Mouse (Mus musculus) lung, embryonic 14.5 days (tissue): ENCODE measurements at regions not wholly inside any gene's neighbourhood (a gene's known extent, or its start where the extent isn't known, plus 50 kb on each side); places are given as distances from the start of the nearest gene placed in this dataset.

ENCODE experiments used
- ATAC-seq: fragments of 200-750 bp; cut with Nextera tagmentation; 2 replicates; pipeline ENCODE4 v1.8.0; 2017; ENCODE audit warnings: mild to moderate bottlenecking, moderate TSS enrichment, moderate library complexity; ENCODE audit not compliant: insufficient read depth
- DNase-seq: peaks from one replicate; pipeline ENCODE4 v3.0.0-alpha.2; 2015
- H3K27ac ChIP-seq: fragments of 300-500 bp; sonication (generic); 2 replicates; pipeline ENCODE4 v1.5.1; 2014; ENCODE audit warnings: low read depth, mild to moderate bottlenecking, moderate library complexity
- H3K27me3 ChIP-seq: fragments of 300-500 bp; sonication (generic); 2 replicates; pipeline ENCODE4 v1.6.1; 2014; ENCODE audit warnings: low read length, control low read depth; ENCODE audit not compliant: insufficient read depth
- H3K36me3 ChIP-seq: fragments of 300-500 bp; sonication (generic); 2 replicates; pipeline ENCODE4 v1.6.1; 2014; ENCODE audit warnings: control low read depth; ENCODE audit not compliant: insufficient read depth
- H3K4me1 ChIP-seq: fragments of 300-500 bp; sonication (generic); 2 replicates; pipeline ENCODE4 v1.6.1; 2014; ENCODE audit warnings: antibody characterized with exemption, control low read depth; ENCODE audit not compliant: insufficient read depth
- H3K4me2 ChIP-seq: fragments of 300-500 bp; sonication (generic); 2 replicates; pipeline ENCODE4 v1.6.1; 2014; ENCODE audit warnings: mild to moderate bottlenecking
- H3K4me3 ChIP-seq: fragments of 300-500 bp; sonication (generic); 2 replicates; pipeline ENCODE4 v1.5.1; 2014; ENCODE audit warnings: low read depth, low read length
- H3K9ac ChIP-seq: fragments of 300-500 bp; sonication (generic); 2 replicates; pipeline ENCODE4 v1.6.1; 2014
- H3K9me3 ChIP-seq: fragments of 300-500 bp; sonication (generic); 2 replicates; pipeline ENCODE4 v1.6.1; 2016; ENCODE audit warnings: low read depth, low read length, control low read depth
- CTCF ChIP-seq: IDR thresholded peaks from 2 replicates; pipeline ENCODE4 v1.5.1; 2016; ENCODE audit warnings: antibody characterized with exemption, low read depth
- WGBS: fragments of 180-500 bp; shearing (Covaris S2); extraction: QIAGEN DNeasy Blood & Tissue Kit; methylation state at CpG from one replicate; pipeline ENCODE4 v1.1.7; 2014; 5-methylcytosine and 5-hydroxymethylcytosine counted together

DNA sequence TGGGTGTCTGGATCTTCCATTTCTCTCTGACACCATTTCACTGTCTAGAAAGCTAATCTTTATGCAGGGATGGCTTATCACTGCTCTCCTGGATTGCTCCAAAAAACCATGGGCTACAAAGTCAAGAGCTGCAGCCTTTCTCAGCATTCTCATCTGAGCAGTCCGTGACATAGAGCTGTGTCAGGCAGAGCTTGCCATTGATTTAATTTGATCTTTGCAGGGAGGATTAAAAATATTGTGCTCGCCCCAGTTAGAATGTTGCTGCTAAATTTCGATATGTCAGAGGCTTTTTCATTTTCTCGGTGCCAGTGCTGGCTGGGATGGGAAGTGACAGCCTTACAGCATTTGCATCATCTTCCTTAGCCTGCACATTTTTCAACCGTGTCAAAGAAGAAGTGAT, 401.7 kb upstream of the Frg1 start:
- no peak overlapping the region for H3K9ac ChIP-seq
- no peaks in the 10 kb centered on the region for H3K4me1 ChIP-seq
- H3K36me3 ChIP-seq, result no peaks in the 10 kb centered on the region
- no peaks in the 10 kb centered on the region for H3K27me3 ChIP-seq
- TF ChIP-seq CTCF, result no peak
- ATAC-seq (no peak), DNase-seq (no peak)
- no peak overlapping the region for H3K27ac ChIP-seq
- 51% methylated on average over 5 of the region's 5 CpGs for WGBS
- no peaks in the 10 kb centered on the region for H3K9me3 ChIP-seq
- H3K4me2 ChIP-seq, result no peak overlapping the region
- H3K4me3 ChIP-seq, result no peak overlapping the region

DNA sequence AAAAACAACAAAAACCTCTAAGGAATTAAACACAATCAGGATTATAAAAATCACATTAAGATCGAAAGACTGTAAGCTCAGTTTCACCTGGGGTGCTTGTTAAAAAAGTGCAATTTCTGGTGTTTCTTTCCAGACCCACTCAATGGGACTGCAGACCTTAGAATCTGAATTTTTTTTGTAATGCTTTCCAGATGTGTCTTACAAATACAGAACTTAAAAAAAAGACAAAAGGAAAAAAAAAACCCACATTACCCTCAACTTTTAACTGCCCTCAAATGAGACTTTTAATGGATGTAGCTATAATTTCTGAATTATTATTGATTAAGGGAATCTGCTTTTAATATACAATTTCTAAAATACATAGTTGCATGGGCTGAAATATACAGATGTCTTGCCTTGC, 401.2 kb upstream of the Frg1 start:
- Histone ChIP-seq H3K4me1 (no peaks in the 10 kb centered on the region), H3K36me3 (no peaks in the 10 kb centered on the region), H3K4me2 (no peak overlapping the region), H3K27me3 (no peaks in the 10 kb centered on the region), H3K4me3 (no peak overlapping the region), H3K9me3 (no peaks in the 10 kb centered on the region), H3K9ac (no peak overlapping the region), H3K27ac (no peak overlapping the region)
- WGBS, result 63% methylated on average over 1 of the region's 1 CpGs
- no peak for ATAC-seq
- no peak for TF ChIP-seq CTCF
- no peak for DNase-seq

GRCm38 (mm10) chr8:41815272-41815671, 398.4 kb upstream of the Frg1 start:
- Histone ChIP-seq H3K4me1 (no peaks in the 10 kb centered on the region), H3K9me3 (no peaks in the 10 kb centered on the region), H3K4me2 (no peak overlapping the region), H3K27me3 (no peaks in the 10 kb centered on the region), H3K9ac (no peak overlapping the region), H3K4me3 (no peak overlapping the region), H3K27ac (no peak overlapping the region), H3K36me3 (no peaks in the 10 kb centered on the region)
- DNase-seq, result no peak
- no peak for ATAC-seq
- TF ChIP-seq CTCF, result no peak
- 83% methylated on average over 3 of the region's 3 CpGs for WGBS

DNA sequence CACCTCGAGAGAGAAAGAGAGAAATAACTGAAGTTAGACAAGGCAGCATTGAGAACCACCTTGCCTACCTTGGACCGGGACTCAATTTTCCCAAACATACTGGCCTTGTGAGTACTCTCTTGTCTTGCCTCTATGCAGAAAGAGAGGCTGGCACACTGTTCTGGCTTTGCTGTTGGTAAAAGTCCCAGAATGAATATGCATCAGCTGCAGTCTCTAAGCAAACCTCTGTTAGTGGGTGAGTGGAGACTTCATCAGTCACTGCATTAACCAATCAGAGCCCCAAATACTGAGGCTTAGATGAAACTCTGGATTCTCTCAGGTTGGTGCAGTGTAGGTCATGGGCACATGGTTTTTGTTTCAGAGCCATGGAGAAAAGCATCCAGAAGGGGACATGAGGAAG, 378.8 kb upstream of the Frg1 start:
- no peaks in the 10 kb centered on the region for H3K9me3 ChIP-seq
- H3K4me3 ChIP-seq, result no peak overlapping the region
- no peak overlapping the region for H3K27ac ChIP-seq
- H3K4me2 ChIP-seq, result no peak overlapping the region
- H3K36me3 ChIP-seq, result no peaks in the 10 kb centered on the region
- no peaks in the 10 kb centered on the region for H3K27me3 ChIP-seq
- ATAC-seq (no peak), DNase-seq (no peak)
- H3K4me1 ChIP-seq, result no peaks in the 10 kb centered on the region
- no peak overlapping the region for H3K9ac ChIP-seq
- 60% methylated on average over 2 of the region's 2 CpGs for WGBS
- TF ChIP-seq CTCF, result no peak

- 72% methylated on average over 9 of the region's 9 CpGs for WGBS
- TF ChIP-seq CTCF, result no peak
- ATAC-seq, result no peak
These were observed 370.3 kb upstream of the Frg1 start for GRCm38 (mm10) chr8:41786952-41787861.

GRCm38 (mm10) chr8:41785977-41786376, 369.1 kb upstream of the Frg1 start:
- Histone ChIP-seq H3K27me3 (no peaks in the 10 kb centered on the region), H3K36me3 (no peaks in the 10 kb centered on the region), H3K4me1 (no peaks in the 10 kb centered on the region), H3K4me2 (no peak overlapping the region), H3K9me3 (no peaks in the 10 kb centered on the region), H3K9ac (no peak overlapping the region), H3K4me3 (no peak overlapping the region), H3K27ac (no peak overlapping the region)
- ATAC-seq (no peak), DNase-seq (peak; percentile 15)
- TF ChIP-seq CTCF, result no peak
- WGBS, result 49% methylated on average over 2 of the region's 2 CpGs

More at GRCm38 (mm10) chr8:41786952-41787861, 370.3 kb upstream of the Frg1 start:
- DNase-seq, result no peak
- Histone ChIP-seq H3K9me3 (no peaks in the 10 kb centered on the region), H3K4me2 (no peak overlapping the region), H3K4me3 (no peak overlapping the region), H3K9ac (no peak overlapping the region), H3K27me3 (no peaks in the 10 kb centered on the region), H3K36me3 (no peaks in the 10 kb centered on the region), H3K27ac (no peak overlapping the region), H3K4me1 (no peaks in the 10 kb centered on the region)

- Histone ChIP-seq H3K27me3 (no peaks in the 10 kb centered on the region), H3K9ac (no peak overlapping the region), H3K9me3 (no peaks in the 10 kb centered on the region), H3K4me3 (no peak overlapping the region), H3K4me2 (no peak overlapping the region), H3K4me1 (no peaks in the 10 kb centered on the region), H3K36me3 (no peaks in the 10 kb centered on the region), H3K27ac (no peak overlapping the region)
- DNase-seq (peak; percentile 53), ATAC-seq (no peak)
- TF ChIP-seq CTCF, result no peak
- WGBS, result 54% methylated on average over 1 of the region's 1 CpGs
These were observed 366.0 kb upstream of the Frg1 start for GRCm38 (mm10) chr8:41782837-41783236.
